Mouse (Mus musculus) frontal cortex, postnatal 10 days (tissue): ENCODE measurements around the gene Rgsl1.
"Not testable (repeated sequence)": the region's sequence is repeated elsewhere in the genome, so short reads cannot be mapped to it uniquely, and the experiment has no call there.

ENCODE experiments used
- DNase-seq, 2 experiments: peaks; one replicate each; pipeline ENCODE4 v3.0.0; 2022; ENCODE audit warnings: low spot score in 2 of 2, mixed read lengths in 1 of 2

Rgsl1 gene

DNA sequence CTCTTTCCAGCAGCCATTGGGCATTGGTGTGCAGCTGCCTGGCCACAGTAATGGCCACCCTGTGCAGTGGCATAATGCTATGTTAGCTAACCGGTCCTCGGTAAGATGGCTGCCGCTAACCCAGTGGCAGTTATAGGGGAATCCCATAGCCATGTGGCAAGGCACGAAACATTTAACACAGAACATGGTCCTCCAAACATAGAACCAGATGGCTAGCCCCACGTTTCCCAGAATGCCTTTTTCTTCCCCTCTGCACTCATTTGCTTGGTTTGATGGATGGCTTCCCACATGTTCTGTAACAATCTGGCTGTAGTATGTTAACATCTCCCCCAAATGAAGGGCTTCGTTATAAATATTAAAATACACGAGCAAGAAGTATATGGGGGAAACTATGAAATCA is 67.7 kb downstream of the Rgsl1 start:
- no peak for DNase-seq

GRCm38 (mm10) chr1:153775174-153775573 is 68.8 kb downstream of the Rgsl1 start:
- DNase-seq, result no peak

- DNase-seq, result no peak
Observed at GRCm38 (mm10) chr1:153770776-153771167, 73.2 kb downstream of the Rgsl1 start.

- DNase-seq, result no peak
Observed at GRCm38 (mm10) chr1:153769998-153770775, 73.8 kb downstream of the Rgsl1 start.

DNA sequence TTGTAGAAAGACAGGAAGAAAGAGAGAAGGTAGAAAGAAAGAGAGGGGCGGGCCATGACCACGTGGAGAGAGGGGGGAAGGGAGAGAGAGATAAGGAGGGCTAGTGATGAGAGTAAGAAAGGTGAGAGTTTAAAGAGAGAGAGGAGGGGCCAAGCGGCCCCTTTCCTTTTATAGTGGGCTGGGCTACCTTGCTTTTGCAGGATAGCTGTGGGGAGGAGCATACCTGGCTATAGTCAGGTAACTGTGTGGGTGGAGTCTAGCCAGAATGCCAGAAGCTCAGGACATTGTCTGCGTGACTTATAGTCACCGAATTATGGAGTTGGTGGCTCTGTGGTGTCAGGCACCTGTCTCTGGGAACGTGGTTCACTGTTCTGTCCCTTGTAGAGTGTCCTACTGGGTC is 74.4 kb downstream of the Rgsl1 start:
- not testable (repeated sequence) for DNase-seq

DNA sequence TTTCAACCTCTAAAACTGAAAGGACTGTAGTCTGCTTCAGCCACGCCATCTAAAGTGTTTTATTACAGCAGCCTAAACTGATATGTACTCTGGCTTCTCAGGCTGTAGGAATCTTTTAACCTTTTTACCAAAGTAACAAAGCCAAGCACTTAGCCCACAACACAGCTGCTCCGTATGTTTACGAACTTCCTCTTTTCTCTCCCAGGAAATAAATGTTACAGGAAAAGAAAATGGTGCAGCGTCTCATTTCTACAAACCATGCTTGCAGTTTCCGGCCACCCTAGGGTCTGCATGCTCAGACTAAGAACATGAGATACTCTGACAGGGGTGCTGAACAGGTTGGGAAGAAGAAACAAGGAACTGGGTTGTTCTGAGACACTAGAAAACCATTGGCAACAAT is 75.5 kb downstream of the Rgsl1 start:
- no peak for DNase-seq

GRCm38 (mm10) chr1:153767281-153767680 is 76.7 kb downstream of the Rgsl1 start:
- no peak for DNase-seq

- no peak for DNase-seq
Observed at GRCm38 (mm10) chr1:153766298-153766697, 77.6 kb downstream of the Rgsl1 start.

DNA sequence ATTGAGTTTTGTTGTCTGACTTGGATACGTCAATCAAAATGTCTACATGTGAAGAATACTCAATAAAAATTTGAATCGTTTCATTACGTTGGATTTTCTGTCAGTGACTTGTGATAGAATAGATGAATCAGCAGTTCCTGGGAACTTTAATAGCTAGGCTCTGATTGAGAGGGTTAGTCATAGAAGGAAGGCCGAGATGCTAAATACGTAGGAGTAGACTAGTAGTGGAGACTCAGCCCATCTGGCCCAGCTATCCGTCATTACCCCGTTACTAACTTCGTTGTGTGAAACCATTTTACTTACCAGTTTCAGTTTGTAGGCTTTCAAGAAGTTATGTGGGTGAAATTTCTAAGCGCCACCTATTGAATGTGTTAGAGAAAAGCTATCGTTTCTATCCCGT is 79.8 kb downstream of the Rgsl1 start:
- DNase-seq, result no peak

DNA sequence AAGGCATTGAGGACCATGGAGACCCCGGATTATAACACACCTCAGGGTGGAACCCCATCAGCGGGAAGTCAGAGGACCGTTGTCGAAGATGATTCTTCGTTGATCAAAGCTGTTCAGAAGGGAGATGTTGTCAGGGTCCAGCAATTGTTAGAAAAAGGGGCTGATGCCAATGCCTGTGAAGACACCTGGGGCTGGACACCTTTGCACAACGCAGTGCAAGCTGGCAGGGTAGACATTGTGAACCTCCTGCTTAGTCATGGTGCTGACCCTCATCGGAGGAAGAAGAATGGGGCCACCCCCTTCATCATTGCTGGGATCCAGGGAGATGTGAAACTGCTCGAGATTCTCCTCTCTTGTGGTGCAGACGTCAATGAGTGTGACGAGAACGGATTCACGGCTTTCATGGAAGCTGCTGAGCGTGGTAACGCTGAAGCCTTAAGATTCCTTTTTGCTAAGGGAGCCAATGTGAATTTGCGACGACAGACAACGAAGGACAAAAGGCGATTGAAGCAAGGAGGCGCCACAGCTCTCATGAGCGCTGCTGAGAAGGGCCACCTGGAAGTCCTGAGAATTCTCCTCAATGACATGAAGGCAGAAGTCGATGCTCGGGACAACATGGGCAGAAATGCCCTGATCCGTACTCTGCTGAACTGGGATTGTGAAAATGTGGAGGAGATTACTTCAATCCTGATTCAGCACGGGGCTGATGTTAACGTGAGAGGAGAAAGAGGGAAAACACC is 90.0 kb downstream of the Rgsl1 start:
- DNase-seq, result no peak

DNA sequence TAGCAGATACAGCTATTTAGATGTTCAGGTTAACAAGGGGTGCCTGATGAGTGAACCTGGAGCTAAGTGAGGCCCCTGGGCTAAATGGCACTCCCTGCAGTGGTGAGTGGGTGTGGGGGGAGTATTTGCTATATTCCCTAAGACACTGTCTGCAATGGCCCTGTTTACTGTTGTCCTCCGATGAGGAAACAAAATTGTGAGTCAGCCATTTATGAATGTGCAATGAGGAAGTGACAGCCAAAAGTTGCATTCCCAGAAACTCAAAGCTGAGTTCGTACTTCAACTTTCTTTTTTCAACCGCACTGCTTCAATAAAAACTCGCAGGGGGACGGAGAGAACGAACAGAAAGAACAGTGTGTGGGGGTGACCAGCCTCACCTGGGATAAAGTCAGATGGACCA is 91.4 kb downstream of the Rgsl1 start:
- DNase-seq, result no peak

- no peak for DNase-seq
Observed at GRCm38 (mm10) chr1:153751763-153752301, 92.1 kb downstream of the Rgsl1 start.

DNA sequence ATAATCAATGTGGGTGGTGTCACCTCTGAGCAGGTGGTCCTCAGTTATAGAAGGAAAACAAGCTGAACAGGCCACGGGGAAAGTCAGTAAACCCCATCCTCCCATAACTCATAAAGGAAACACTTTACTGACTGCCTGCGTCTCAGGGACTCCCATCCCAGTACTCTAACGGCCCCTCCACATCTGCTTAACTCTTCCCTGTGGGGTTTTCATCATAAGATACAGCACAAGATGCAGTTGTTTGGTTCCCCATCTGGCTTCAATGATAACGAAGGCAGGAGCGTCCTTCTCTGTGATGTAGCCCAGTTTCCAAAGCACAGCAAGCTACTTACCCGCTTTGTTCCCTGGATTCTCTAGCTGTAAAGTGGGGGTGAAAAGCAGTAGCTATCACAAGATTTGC is 93.9 kb downstream of the Rgsl1 start:
- no peak for DNase-seq

DNA sequence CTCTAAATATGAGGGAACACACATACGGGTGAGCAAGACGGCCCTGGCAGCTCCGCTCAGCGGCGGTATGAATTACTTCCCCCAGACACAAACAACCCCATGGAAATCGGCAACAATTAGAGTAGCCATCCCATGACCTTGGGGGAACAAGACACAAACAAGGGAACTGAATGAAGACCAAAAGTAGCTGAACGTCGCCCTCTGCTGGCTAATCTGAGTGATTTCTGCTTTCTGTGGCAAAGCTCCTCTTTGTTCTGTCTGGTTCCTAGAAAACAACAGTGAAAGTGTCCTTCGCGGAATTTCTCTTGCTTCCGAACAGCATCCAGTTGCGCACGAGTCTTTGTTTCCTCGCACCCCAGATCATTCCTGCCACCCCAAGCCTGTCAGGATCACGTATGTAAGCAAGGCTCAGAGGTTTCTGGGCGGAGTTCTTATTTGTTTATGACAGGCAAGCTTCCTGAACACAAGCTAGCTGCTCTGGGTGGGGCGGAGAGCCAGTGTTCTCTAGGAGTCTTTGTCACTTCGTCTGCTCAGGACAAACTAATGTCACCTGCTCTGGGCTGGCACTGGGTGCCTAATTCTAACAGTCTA is 94.6 kb downstream of the Rgsl1 start, which contains the start of gene Rnasel:
Gene Rnasel, plus strand, starts transcription at position 216 of the 591 bp plus-strand sequence.
- DNase-seq, result peak in 1 of 2 experiments; percentile 60

GRCm38 (mm10) chr1:153748549-153748948 is 95.4 kb downstream of the Rgsl1 start:
- no peak for DNase-seq

DNA sequence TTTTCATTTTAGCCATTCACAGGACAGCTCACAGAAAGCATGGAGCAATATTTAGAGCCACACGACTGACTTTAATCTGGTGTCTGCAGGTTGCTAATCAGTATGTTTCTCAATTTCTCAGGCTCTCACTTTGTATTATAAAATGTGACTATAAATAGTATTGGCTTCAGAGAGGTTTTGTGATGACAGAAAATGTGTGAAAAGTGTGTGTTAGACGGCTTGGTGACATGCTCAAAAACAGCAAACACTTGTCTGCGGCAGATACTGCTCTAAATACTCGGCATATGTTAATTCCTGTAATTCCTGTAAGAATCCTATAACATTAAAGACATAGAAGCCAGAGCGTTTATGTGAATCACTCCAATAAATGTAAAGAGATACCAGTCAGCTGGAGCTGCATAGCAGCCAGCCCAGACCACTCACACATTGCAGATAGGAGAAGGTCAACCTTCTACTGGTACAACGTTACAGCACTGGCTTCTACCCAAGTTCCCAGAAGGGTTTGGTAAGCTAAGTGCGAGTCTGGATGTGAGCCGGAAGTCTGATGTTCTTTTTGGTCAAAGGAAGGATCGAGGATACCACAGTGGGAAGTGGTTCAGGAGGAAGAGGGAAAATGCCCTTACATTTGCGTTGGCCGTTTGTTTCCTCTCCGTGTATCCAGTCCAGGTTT is 95.9 kb downstream of the Rgsl1 start:
- DNase-seq, result no peak

- peak in 1 of 2 experiments; percentile 66 for DNase-seq
Observed at GRCm38 (mm10) chr1:153746728-153747127, 97.2 kb downstream of the Rgsl1 start.

GRCm38 (mm10) chr1:153746119-153746670 is 97.7 kb downstream of the Rgsl1 start:
- no peak for DNase-seq

DNA sequence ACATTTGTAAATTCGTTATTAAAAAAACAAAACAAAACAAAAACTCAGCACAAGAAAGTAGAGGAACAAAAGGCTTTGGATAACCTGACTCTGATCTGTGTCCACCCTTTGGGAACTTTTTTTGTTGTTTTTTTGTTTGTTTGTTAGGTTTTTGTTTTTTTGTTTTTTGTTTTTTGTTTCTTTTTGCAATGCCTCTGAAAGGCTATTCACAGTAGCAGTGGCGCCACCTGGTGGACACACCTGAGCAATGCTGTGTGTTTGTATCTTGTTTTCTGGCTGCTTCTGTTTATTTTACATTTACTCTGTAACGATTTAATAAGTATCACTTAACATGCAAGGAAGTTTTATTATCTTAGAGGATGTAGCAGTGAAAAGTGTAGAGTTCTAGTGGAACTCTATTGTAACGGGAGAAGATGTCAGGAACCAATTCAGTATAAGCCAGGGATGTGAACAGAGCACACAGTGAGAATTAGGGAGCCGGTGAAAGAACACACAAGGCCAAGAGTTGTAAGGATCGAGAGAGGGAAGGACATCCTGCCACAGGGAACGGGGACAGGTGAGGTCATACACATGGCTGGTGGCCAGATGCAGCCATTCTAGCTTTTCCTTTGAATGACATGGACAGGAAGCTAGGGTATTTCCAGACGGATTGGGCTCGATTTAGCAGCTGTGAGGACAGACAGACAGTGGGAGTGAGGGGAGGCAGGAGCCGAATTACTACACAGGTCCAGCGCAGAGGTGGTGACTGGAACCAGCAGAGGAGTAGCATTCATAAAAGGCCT is 101.4 kb downstream of the Rgsl1 start:
- DNase-seq, result peak in 1 of 2 experiments; percentile 71

GRCm38 (mm10) chr1:153741551-153742316 is 102.2 kb downstream of the Rgsl1 start:
- DNase-seq, result no peak
